Mouse (Mus musculus) ovary, adult 18-20 months (tissue): ENCODE data around the gene Fcna.

ENCODE experiments used
- DNase-seq: peaks from one replicate; pipeline ENCODE4 v3.0.0; 2022; ENCODE audit warnings: low spot score, mixed read lengths

Fcna gene

GRCm38 (mm10) chr2:25627811-25628210, at the start of gene Fcna:
Gene Fcna, minus strand, starts transcription at chr2:25628030.
- DNase-seq: no peak

- DNase-seq: no peak
These were observed 48.7 kb upstream of the Fcna start, which contains the start of gene Lcn6 for GRCm38 (mm10) chr2:25676486-25676885. Gene Lcn6, plus strand, starts transcription at chr2:25676786.

GRCm38 (mm10) chr2:25666516-25666915, 38.7 kb upstream of the Fcna start:
- DNase-seq: no peak

- no peak for DNase-seq
These were observed 36.3 kb upstream of the Fcna start for GRCm38 (mm10) chr2:25664125-25664524.

- DNase-seq: no peak
These were observed 35.7 kb upstream of the Fcna start for GRCm38 (mm10) chr2:25663511-25663910.

GRCm38 (mm10) chr2:25661245-25661970, 33.6 kb upstream of the Fcna start:
- no peak for DNase-seq

- no peak for DNase-seq
These were observed 32.4 kb upstream of the Fcna start for GRCm38 (mm10) chr2:25660279-25660678.

GRCm38 (mm10) chr2:25657652-25658051, 29.8 kb upstream of the Fcna start, which contains the start of gene Lcn5:
Gene Lcn5, plus strand, starts transcription at chr2:25657952.
- DNase-seq: no peak

- DNase-seq: no peak
These were observed 29.4 kb upstream of the Fcna start for GRCm38 (mm10) chr2:25657246-25657645.

GRCm38 (mm10) chr2:25656691-25657090, 28.9 kb upstream of the Fcna start:
- no peak for DNase-seq

- no peak for DNase-seq
These were observed 26.7 kb upstream of the Fcna start for GRCm38 (mm10) chr2:25654502-25654901.

- DNase-seq: no peak
These were observed 25.1 kb upstream of the Fcna start, which contains the start of gene Lcn8 for GRCm38 (mm10) chr2:25652902-25653301. Gene Lcn8, plus strand, starts transcription at chr2:25653120.

GRCm38 (mm10) chr2:25639890-25640289, 12.1 kb upstream of the Fcna start:
- DNase-seq: no peak

- DNase-seq: no peak
These were observed 6.2 kb upstream of the Fcna start for GRCm38 (mm10) chr2:25634046-25634445.

- no peak for DNase-seq
These were observed 5.8 kb upstream of the Fcna start for GRCm38 (mm10) chr2:25633616-25634015.

- DNase-seq: no peak
These were observed 908 bp upstream of the Fcna start for GRCm38 (mm10) chr2:25628738-25629137.

- DNase-seq: no peak
These were observed 1.8 kb downstream of the Fcna start for GRCm38 (mm10) chr2:25625986-25626385.

GRCm38 (mm10) chr2:25621229-25622200, 6.3 kb downstream of the Fcna start, which contains the start of gene Tmem141:
Gene Tmem141, minus strand, starts transcription at chr2:25622005.
- DNase-seq: peak; percentile 87

GRCm38 (mm10) chr2:25620852-25621228, 7.0 kb downstream of the Fcna start:
- no peak for DNase-seq

GRCm38 (mm10) chr2:25620386-25620785, 7.4 kb downstream of the Fcna start:
- DNase-seq: no peak

- no peak for DNase-seq
These were observed 10.3 kb downstream of the Fcna start, which contains the start of gene Ccdc183 for GRCm38 (mm10) chr2:25617578-25617977. Gene Ccdc183, minus strand, starts transcription at chr2:25617678.

- DNase-seq: no peak
These were observed 11.4 kb downstream of the Fcna start for GRCm38 (mm10) chr2:25616398-25616797.

- DNase-seq: no peak
These were observed 19.2 kb downstream of the Fcna start for GRCm38 (mm10) chr2:25608671-25609070.
